Mouse (Mus musculus) forebrain, embryonic 16.5 days (tissue): ENCODE data around the gene Hes6. TPM values are rescaled to one million over a fixed set of nuclear protein-coding genes. Genes with fewer than 3 reads are reported as not detected.
A peak's percentile ranks its signal among the peaks of the same experiment; 100 is the strongest.

Experiments
- ATAC-seq: fragments of 200-750 bp; cut with Nextera tagmentation; 2 replicates; pipeline ENCODE4 v1.8.0; 2017; ENCODE audit warnings: mild to moderate bottlenecking, moderate library complexity
- H3K27ac ChIP-seq: fragments of 300-500 bp; sonication (generic); 2 replicates; pipeline ENCODE4 v1.5.1; 2014; ENCODE audit warnings: low read length, control low read depth
- H3K27me3 ChIP-seq: fragments of 300-500 bp; sonication (generic); replicated peaks from 2 replicates; pipeline ENCODE4 v1.6.1; 2014; ENCODE audit warnings: low read length; ENCODE audit not compliant: control insufficient read depth, insufficient read depth
- H3K36me3 ChIP-seq: fragments of 300-500 bp; sonication (generic); 2 replicates; pipeline ENCODE4 v1.6.1; 2014; ENCODE audit not compliant: control insufficient read depth, insufficient read depth
- H3K4me1 ChIP-seq: fragments of 300-500 bp; sonication (generic); replicated peaks from 2 replicates; pipeline ENCODE4 v1.6.1; 2014; ENCODE audit warnings: low read length; ENCODE audit not compliant: control insufficient read depth, insufficient read depth
- H3K4me2 ChIP-seq: fragments of 300-500 bp; sonication (generic); 2 replicates; pipeline ENCODE4 v1.6.1; 2014; ENCODE audit warnings: mild to moderate bottlenecking, low read length, control low read depth
- H3K4me3 ChIP-seq: fragments of 300-500 bp; sonication (generic); replicated peaks from 2 replicates; pipeline ENCODE4 v1.5.1; 2014; ENCODE audit warnings: mild to moderate bottlenecking, low read length, control low read depth
- H3K9ac ChIP-seq: fragments of 300-500 bp; sonication (generic); replicated peaks from 2 replicates; pipeline ENCODE4 v1.6.1; 2014; ENCODE audit warnings: low read depth, low read length, control low read depth
- H3K9me3 ChIP-seq: fragments of 300-500 bp; sonication (generic); 2 replicates; pipeline ENCODE4 v1.6.1; 2016; ENCODE audit warnings: low read length; ENCODE audit not compliant: control insufficient read depth
- WGBS: fragments of 180-500 bp; shearing (Covaris S2); extraction: QIAGEN DNeasy Blood & Tissue Kit; methylation state at CpG from one replicate; pipeline ENCODE4 v1.1.7; 2014; 5-methylcytosine and 5-hydroxymethylcytosine counted together
- polyA plus RNA-seq: library from polyadenylated mRNA; unstranded; fragments of >200 nt; fragmentation: Nextera tagmentation; extraction: Ambion mirVana; gene quantifications from 2 replicates; pipeline ENCODE4 v1.2.1, GENCODE M21; 2015

The Hes6 gene
- polyA plus RNA-seq, 1 experiment from 2014 or later = 208 TPM

- peaks cover 2% of the 10 kb centered on the region; the same call in 1 of the 2 replicates for H3K36me3 ChIP-seq
- no peaks in the 10 kb centered on the region for H3K27me3 ChIP-seq
- peak within 1 kb of the TSS; percentile 94 for H3K4me3 ChIP-seq
- H3K4me1 ChIP-seq = peaks cover 27% of the 10 kb centered on the region
- peak within 1 kb of the TSS; percentile 91 for H3K27ac ChIP-seq
- 0% methylated on average over 65 of the region's 91 CpGs for WGBS
- no peaks in the 10 kb centered on the region for H3K9me3 ChIP-seq
- H3K4me2 ChIP-seq = peak within 1 kb of the TSS; percentile 91
- peak; percentile 98 for ATAC-seq
- peak within 1 kb of the TSS; percentile 94 for H3K9ac ChIP-seq
Observed at GRCm38 (mm10) chr1:91398260-91399062, 15.4 kb downstream of the Hes6 start, which contains the start of gene Ilkap. Gene Ilkap (minus strand): TSS chr1:91398815.

DNA sequence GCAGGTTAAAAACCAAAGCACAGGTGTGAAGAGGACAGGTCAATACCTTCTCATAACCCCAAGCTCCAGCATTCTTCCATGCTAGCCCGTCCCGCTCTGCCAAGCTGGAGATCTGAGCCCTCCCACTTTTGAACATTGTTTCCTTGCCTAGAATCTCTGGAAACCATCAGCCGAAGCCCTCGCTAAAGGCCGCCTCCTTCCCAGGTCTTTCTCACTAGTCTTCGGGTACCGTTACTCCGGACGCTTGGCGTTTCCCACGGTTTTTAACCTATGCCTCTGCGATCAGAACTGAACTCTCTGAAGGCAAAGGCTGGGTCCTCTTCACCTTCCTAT is 15.9 kb downstream of the Hes6 start:
- 1% methylated on average over 12 of the region's 12 CpGs for WGBS
- H3K4me3 ChIP-seq = peak overlapping the region; percentile 94
- peak overlapping the region; percentile 94 for H3K9ac ChIP-seq
- ATAC-seq = no peak
- H3K4me2 ChIP-seq = peak overlapping the region; percentile 91
- no peaks in the 10 kb centered on the region for H3K27me3 ChIP-seq
- peaks cover 27% of the 10 kb centered on the region for H3K4me1 ChIP-seq
- peak overlapping the region; percentile 91 for H3K27ac ChIP-seq
- H3K9me3 ChIP-seq = no peaks in the 10 kb centered on the region
- H3K36me3 ChIP-seq = peaks cover 3% of the 10 kb centered on the region; the same call in 1 of the 2 replicates

- Histone ChIP-seq H3K9me3 (no peaks in the 10 kb centered on the region), H3K27ac (no peak overlapping the region), H3K36me3 (peaks cover 45% of the 10 kb centered on the region), H3K4me1 (0 out of 2 replicates have a peak, but pooled peaks cover 7% of the 10 kb centered on the region), H3K27me3 (no peaks in the 10 kb centered on the region), H3K4me2 (no peak overlapping the region), H3K4me3 (no peak overlapping the region), H3K9ac (no peak overlapping the region)
- ATAC-seq = no peak
- WGBS = 96% methylated on average over 5 of the region's 5 CpGs
Observed at GRCm38 (mm10) chr1:91390369-91390768, 23.5 kb downstream of the Hes6 start.

- no peak overlapping the region for H3K4me2 ChIP-seq
- no peak overlapping the region for H3K4me3 ChIP-seq
- no peak overlapping the region for H3K9ac ChIP-seq
- no peaks in the 10 kb centered on the region for H3K9me3 ChIP-seq
- H3K27me3 ChIP-seq = no peaks in the 10 kb centered on the region
- no peak overlapping the region for H3K27ac ChIP-seq
- H3K36me3 ChIP-seq = peaks cover 60% of the 10 kb centered on the region
- H3K4me1 ChIP-seq = no peaks in the 10 kb centered on the region
- ATAC-seq = no peak
- 91% methylated on average over 4 of the region's 4 CpGs for WGBS
Observed at GRCm38 (mm10) chr1:91381091-91381471, 32.8 kb downstream of the Hes6 start.

- 58% methylated on average over 7 of the region's 7 CpGs for WGBS
- no peak overlapping the region for H3K9ac ChIP-seq
- peak; percentile 61; the same call in 1 of the 2 replicates for ATAC-seq
- no peak overlapping the region for H3K4me2 ChIP-seq
- H3K27me3 ChIP-seq = no peaks in the 10 kb centered on the region
- no peak overlapping the region for H3K4me3 ChIP-seq
- H3K27ac ChIP-seq = no peak overlapping the region
- H3K4me1 ChIP-seq = no peaks in the 10 kb centered on the region
- H3K9me3 ChIP-seq = no peaks in the 10 kb centered on the region
- peaks cover 61% of the 10 kb centered on the region for H3K36me3 ChIP-seq
Observed at GRCm38 (mm10) chr1:91380453-91381090, 33.3 kb downstream of the Hes6 start.

DNA sequence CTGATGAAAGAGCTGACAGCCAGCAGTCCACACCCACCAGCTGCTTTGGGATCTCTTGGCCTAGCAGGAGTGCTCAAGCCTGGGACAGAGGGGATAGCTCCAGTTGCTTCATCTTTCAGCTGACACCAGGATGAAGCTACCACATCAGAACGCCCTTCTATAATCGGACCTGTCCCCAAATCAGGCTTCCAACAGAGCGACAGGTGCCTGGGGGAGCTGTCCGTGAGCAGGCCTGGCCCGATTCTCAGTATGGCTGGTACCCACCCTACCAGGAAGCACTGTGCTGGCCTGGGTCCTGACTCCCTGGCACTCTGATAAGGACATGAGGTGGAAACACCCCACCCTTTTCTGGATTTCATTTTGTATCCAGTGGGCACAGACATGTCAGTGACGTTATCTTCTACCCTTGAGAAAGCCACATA is 40.4 kb downstream of the Hes6 start:
- Histone ChIP-seq H3K27me3 (no peaks in the 10 kb centered on the region), H3K27ac (no peak overlapping the region), H3K4me1 (no peaks in the 10 kb centered on the region), H3K36me3 (peaks cover 45% of the 10 kb centered on the region), H3K4me3 (no peak overlapping the region), H3K9ac (no peak overlapping the region), H3K9me3 (no peaks in the 10 kb centered on the region), H3K4me2 (no peak overlapping the region)
- no peak for ATAC-seq
- 91% methylated on average over 6 of the region's 6 CpGs for WGBS

- no peak for ATAC-seq
- H3K9ac ChIP-seq = no peak overlapping the region
- H3K4me1 ChIP-seq = peaks cover 9% of the 10 kb centered on the region
- H3K4me3 ChIP-seq = no peak overlapping the region
- H3K36me3 ChIP-seq = peaks cover 20% of the 10 kb centered on the region
- H3K27me3 ChIP-seq = peaks cover 6% of the 10 kb centered on the region
- H3K4me2 ChIP-seq = no peak overlapping the region
- H3K9me3 ChIP-seq = no peaks in the 10 kb centered on the region
- no peak overlapping the region for H3K27ac ChIP-seq
- 88% methylated on average over 23 of the region's 23 CpGs for WGBS
Observed at GRCm38 (mm10) chr1:91370055-91370454, 43.8 kb downstream of the Hes6 start.

- Histone ChIP-seq H3K27ac (no peak overlapping the region), H3K4me3 (no peak overlapping the region), H3K36me3 (peaks cover 14% of the 10 kb centered on the region), H3K4me1 (peaks cover 9% of the 10 kb centered on the region), H3K9ac (no peak overlapping the region), H3K4me2 (no peak overlapping the region), H3K27me3 (peaks cover 6% of the 10 kb centered on the region), H3K9me3 (no peaks in the 10 kb centered on the region)
- no peak for ATAC-seq
- WGBS = 70% methylated on average over 4 of the region's 4 CpGs
Observed at GRCm38 (mm10) chr1:91369408-91369807, 44.4 kb downstream of the Hes6 start.

- no peak for ATAC-seq
- no peak overlapping the region for H3K4me3 ChIP-seq
- 100% methylated on average over 3 of the region's 3 CpGs for WGBS
- H3K9me3 ChIP-seq = no peaks in the 10 kb centered on the region
- H3K4me1 ChIP-seq = peaks cover 9% of the 10 kb centered on the region
- H3K9ac ChIP-seq = no peak overlapping the region
- no peak overlapping the region for H3K27ac ChIP-seq
- no peak overlapping the region for H3K4me2 ChIP-seq
- peaks cover 6% of the 10 kb centered on the region for H3K27me3 ChIP-seq
- H3K36me3 ChIP-seq = peaks cover 6% of the 10 kb centered on the region
Observed at GRCm38 (mm10) chr1:91367295-91367694, 46.5 kb downstream of the Hes6 start.
